Mouse (Mus musculus) cerebellum, adult 8-10 months (tissue): ENCODE results near the gene Rbm14.

ENCODE experiments used
- DNase-seq: peaks from one replicate; pipeline ENCODE4 v3.0.0; 2022

Gene Rbm14

DNA sequence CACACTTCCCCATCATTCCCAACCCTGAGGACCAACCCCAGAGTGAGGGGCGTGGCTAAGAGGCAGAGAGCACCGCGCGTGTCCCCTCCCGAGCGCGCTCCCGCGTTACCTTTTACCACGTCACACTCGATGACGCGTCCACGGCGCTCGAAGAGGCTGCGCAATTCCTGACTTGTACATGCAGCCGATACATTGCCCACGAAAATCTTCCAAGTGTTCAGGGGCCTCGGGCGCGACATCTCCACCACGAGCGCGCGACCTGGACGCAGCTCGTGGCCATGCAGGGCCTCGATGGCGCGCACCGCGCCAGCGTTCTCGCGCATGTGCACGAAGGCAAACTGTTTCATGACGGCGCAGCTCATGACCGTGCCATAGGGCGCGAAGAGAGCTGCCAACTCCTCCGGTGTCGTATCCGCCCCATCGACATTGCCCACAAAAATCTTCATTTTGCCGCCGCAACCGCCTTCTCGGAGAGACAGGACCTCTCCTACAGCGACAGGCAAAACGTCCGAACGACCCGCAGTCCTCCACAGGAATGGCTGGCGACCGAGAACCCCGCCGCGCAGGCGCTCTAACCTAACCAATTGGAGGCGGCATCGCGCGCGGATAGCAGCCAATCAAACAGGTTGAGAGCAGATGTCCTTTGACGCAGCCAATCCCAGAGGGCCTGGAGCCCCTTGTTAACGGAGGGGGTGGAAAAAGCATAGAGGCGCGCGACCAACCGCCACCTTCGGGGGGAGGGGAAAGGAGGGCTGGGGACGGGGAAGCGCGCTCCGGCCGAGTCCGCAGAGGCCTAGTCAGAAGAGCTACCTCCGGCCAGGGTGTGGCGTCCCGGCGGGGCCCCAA lies at the start of gene Rbm14, which contains the start of gene Gm21992:
TSS of gene Rbm14 (minus strand) at position 572 of the 846 bp plus-strand sequence.
TSS of gene Gm21992 (minus strand) at position 550 of the 846 bp plus-strand sequence.
- peak; percentile 98 for DNase-seq

DNA sequence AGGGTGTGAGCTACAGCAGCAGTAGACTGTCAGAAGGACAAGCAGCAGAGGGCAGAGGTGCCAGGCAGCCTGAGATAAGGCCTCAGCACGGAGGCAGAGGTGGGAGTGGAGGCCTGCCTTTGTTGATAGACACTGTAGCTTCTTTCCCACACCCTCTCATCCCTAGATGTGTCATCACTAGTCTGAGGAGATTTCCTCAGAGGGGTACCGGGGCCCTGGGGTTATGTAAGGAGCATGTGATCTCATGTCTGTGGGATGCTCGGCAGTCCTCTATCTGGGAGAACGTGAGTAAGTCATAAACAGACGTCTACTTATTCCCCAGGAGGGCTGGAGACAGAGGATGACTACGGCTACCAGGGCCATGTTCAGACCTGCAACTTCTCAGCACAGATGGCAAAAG lies 47.6 kb upstream of the Rbm14 start:
- no peak for DNase-seq

GRCm38 (mm10) chr19:4855951-4856350 lies 44.5 kb upstream of the Rbm14 start:
- no peak for DNase-seq

- no peak for DNase-seq
Measured at GRCm38 (mm10) chr19:4855470-4855820, 44.0 kb upstream of the Rbm14 start.

DNA sequence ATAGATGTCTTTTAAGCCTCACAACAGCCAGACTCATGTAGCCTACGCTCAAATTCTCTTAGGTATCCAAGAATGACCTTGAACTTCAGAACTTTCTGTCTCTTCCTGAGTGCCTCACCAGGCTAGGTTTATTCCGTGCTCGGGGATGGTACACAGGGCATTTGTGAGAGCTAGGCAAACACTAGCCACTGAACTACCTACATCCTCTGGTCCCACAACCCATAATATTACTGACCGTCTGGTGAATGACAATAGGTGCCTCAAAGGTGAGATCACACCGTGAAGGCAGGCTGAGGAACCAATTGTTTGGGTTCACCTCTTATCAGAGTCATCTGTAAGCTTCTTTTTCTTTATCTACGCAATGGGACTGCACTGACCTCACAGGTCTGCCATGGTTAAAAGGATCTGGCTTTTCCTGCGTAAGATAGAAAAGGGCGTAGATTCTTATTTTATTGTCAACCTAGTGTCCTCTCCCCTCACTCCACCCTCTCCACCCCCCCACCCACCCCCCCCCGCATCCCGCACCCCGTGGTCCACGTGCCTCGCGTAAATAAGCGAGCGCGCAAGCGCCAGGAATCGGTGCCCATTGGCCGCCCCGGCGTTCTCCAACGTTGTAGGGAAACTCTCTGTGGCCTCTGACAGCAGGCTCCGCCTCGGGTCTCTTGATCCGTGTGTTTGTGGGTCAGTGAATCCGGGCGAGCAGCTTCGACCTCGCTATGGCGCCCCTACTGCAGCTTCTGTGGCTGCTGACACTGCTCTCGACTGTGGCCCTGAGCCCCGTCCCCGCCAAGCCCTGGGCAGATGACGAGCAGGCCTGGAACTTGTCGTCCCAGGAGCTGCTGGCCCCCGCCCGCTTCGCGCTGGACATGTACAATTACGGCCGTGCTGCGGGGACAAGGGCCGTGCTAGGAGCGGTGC lies 43.4 kb upstream of the Rbm14 start, which contains the start of gene Ctsf:
TSS of gene Ctsf (plus strand) at position 579 of the 918 bp plus-strand sequence.
- peak; percentile 90 for DNase-seq

DNA sequence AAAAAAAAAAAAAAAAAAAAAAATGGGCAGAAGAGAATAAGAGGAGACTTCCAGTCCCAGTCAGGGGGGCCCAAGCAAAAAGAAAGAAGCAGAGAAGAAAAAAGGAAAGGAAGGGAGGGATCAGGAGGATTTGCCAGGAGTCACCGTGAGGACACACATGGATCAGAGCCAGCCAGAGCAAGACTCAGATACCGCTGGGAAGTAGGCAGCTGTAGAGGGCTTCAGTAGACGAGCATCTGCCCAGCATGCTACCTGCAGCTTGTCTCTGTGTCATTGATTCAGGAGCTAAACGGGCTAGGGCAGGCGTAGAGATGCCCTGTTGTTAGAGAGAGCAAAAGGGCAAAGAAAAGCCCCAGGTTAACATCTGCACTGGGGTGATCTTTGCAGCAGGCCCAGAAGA lies 38.8 kb upstream of the Rbm14 start:
- no peak for DNase-seq

- no peak for DNase-seq
Measured at GRCm38 (mm10) chr19:4849800-4850199, 38.4 kb upstream of the Rbm14 start.

DNA sequence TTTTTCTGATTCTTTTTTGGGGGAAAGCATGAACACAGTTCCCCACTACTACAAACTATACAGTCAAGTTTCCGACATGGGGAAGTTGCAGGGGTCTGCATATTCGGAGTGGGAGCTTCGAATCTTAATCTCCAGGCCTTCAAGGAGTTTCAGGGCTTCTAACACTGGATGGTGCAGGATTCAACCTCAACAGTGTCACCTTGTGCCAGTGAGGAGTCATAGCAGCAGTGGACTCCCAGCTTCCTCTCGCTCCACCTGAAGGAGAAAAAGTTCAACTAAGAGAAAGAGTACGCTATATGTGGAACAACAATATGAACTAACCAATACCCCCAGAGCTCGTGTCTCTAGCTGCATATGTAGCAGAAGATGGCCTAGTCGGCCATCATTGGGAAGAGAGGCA lies 36.1 kb upstream of the Rbm14 start:
- DNase-seq, result no peak

GRCm38 (mm10) chr19:4845846-4846245 lies 34.4 kb upstream of the Rbm14 start:
- no peak for DNase-seq

DNA sequence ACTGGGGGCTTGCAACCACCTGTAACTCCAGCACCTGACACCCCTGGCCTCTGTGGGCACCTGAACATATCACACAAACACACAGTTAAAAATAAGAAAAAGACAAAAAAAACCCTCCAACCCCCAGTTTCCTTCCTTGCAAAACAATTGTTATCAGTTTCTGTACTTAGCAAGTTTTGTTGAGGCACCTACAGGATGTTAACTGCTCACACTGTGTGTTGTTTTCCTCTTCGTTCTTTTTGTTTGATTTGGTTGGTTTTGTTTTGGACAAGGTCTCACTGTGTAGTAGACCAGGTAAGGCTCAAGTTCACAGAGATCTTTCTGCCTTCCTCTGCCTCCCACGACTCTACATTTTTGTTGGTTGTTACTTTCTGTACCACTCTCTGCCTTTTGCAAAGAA lies 31.2 kb upstream of the Rbm14 start:
- no peak for DNase-seq

DNA sequence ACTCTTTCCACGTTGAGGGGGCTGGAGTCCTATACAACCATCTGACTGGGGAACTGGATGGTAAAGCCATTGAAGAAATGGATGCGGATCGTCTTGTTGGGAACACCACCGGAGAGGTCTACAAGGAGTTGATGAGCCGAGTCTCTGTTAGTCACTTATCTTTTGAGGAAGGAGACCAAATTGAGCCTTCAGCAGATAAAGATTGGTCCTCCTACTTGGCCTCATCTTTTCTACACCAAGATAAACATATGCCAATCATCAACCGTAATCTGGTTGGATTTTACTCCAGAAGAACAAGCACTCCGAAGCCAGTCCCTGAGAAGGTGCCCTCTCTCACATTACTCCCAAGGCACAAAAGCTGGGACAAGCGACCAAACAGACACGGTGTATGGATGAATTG lies 29.4 kb upstream of the Rbm14 start:
- DNase-seq, result no peak

DNA sequence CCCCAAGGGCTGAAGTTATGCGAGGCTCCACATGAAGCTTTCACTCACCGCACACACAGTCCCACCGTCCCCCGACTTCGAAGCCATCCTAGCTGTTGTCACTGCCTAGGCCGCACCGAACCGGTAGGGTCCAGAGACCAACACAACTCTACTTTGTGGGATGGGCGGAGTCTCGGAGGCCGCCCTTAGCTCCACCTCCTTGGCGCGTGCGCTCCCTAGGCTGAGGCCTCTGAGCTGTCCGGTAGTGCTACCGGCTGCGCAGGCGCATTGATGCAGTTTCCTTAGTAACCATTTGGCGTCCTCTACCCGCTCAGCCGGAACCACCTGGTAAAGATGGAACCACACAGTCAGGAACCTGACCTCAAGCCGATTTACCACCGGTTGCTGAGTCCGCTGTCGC lies 27.7 kb upstream of the Rbm14 start, which contains the start of the genes Ccs and Ccdc87:
TSS of gene Ccs (minus strand) at position 184 of the 400 bp plus-strand sequence.
TSS of gene Ccdc87 (plus strand) at position 218 of the 400 bp plus-strand sequence.
- DNase-seq, result peak; percentile 93

DNA sequence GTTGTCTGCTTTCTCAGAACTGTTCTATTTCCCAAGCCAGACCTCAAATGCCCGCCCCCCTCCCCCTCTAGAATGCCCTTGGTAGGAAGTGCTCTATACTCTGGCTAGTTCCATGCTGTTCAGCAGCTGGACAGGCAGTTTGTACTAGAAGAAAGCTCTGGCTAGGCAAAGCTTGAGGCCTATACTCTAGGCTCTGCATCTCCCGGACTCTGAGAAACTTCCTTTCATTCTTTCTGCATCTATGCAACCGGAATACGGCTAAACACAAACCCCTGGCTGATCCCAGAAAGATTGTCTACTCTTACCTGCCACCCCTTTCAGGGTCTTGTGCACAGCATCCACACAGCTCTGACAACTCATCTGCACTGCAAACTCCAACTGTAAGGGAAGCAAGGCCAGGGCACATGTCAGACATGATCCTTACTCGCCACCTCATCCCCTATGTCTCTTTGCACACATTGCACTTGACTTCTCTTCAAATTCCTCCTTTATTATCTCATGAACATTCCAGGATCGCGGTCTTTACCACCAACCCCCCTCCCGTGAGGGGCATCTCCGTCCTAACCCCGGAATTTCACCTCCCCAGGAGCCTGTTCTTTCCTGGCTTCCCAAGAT lies 27.2 kb upstream of the Rbm14 start:
- no peak for DNase-seq

DNA sequence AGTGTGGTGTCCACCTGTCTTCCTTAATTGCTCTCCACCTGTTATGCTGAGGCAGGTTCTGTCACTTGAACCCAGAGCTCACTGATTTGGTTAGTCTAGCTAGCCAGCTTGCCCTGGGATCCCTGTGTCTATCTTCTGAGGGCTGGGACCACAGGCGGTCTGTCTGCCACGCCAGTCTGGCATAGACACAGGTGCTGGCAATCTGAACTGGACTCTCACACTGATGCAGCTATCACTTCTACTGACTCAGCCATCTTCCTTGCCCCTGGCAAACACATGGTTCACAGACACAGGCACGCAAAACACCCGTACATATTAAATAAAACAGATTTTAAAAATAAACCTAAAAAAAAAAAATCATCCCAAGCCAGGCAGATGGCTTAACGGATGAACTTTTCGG lies 25.6 kb upstream of the Rbm14 start:
- DNase-seq, result no peak

DNA sequence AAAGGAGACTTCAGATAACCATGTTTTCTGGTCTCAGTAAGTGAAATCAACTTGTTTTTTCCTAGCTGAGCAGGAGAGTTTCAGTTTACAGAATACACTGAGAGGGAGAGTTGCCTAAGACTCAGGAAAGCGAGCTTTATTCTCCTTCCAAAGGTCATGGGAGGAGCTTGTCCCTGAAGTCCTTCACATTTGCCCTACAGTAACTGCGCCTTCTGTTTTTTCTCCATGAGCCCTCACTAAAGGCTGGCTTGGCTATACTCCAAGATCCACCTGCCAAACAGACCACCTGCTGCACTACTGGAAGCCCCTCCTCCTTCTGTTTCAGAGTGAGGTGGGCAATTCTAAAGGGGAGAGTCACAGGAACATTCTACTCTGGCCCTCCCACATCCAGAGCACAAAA lies 24.7 kb upstream of the Rbm14 start:
- DNase-seq, result no peak

DNA sequence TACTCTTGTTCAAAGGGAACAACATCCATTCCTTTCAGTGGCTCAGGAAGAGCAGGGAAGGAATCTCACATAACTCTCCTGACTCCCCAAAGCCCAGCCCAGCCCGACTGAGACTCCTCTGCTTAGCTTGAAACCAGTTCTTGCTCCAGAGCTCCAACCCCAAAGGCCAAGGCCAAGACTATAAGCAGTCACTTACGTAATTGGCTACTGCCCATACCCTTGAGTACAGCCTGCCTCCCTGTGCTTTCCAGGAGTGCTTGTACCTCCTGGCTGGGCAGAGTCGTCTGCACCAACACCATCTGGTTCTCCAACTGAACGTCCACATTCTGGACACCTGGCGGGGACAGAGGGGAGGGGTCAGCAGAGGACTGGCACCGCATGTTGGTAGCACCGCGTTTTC lies 22.5 kb upstream of the Rbm14 start:
- DNase-seq, result no peak

DNA sequence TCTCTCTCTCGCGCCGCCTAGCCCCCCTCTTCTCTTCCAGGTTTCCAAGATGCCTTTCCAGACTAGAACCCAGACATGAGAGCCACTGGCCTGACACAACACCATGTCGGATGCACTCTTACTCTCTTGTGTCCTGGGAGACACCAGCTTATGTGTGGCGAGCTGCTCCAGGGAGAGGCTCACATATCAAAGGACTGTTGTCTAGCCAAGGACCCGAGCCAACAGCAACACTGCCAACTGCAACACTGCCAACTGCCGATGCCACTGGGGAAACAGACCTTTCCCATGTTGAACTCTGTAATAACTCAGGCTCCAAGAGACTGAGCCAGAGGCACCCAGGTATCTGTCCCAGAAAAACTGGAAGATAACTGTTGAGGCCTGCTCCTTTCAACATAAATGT lies 17.7 kb upstream of the Rbm14 start:
- DNase-seq, result peak; percentile 73

DNA sequence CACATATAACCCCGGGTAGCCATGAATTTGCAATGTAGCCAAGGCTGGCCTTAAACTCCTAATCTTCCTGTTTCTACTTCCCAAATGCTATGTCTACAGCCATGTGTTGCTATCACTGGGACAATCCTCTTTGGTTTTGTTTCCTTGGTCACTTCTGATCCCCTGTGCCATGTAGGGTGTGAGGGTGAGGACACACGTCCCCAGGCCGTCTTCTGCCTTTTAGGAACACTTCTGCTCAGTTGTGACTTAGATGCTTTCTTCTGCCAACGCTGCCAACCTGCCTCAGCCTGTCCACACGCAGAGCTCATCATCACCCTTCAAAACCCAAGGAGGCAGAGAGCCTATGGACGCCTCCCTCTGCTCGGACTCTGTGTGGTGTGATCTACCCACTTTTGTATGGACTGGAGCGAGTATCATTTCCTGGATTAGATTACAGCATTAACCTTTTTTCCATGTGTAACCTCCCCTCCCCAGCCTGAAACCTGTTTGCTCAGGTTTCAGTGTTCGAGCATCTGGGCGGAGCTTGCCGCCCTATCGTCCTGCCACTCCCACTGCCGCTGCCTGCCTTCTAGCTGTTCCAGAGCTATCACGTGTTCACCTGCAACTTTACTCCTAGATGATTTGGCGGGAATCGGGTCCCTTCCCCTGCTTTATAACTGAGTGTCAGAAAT lies 17.1 kb upstream of the Rbm14 start:
- no peak for DNase-seq

GRCm38 (mm10) chr19:4820678-4821303 lies 9.4 kb upstream of the Rbm14 start:
- no peak for DNase-seq

DNA sequence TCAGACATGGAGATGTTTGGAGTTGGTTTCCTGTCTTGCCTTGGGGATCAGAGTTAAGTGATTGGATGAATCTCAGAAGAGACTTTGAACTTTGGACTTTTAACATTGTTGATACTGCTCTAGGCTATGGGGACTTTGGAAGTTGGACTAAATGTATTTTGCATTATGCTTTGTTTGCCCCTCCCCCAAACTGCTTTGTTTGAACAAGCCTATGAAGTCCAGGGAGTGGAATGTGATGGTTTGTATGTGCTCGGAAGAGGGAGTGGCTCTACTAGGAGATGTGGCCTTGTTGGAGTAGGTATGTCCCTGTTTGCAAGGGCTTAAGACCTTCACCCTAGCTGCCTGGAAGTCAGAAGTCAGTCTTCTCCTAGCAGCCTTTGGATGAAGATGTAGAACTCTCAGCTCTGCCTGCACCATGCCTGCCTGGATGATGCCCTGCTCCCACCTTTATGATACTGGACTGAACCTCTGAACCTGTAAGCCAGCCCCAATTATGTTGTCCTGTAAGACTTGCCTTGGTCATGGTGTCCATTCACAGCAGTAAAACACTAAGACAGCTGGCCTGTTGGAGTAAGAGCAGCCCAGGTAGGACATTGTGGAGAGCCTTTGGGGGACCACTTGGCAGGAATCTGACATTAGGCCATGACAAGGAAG lies 5.9 kb upstream of the Rbm14 start:
- DNase-seq, result no peak

DNA sequence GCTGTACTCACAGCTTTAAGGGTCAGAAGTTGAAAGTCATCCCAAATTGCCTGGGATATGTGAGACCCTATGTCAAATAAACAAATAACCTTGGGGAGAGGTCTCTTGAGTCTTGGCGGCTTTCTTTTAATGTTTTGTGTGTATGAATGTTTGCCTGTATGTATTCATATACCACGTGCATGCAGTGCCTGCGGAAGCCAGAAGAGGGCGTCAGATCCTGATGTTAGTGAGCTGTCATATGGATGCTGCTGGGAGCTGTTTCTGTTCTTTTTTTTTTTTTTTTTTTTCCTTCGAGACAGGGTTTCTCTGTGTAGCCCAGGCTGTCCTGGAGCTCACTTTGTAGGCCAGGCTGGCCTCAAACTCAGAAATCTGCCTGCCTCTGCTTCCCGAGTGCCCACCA lies 1.6 kb upstream of the Rbm14 start:
- DNase-seq, result no peak
